Mouse (Mus musculus) forebrain, embryonic 14.5 days (tissue): ENCODE data around the gene Gpr37. TPM values are rescaled to one million over a fixed set of nuclear protein-coding genes. Genes with fewer than 3 reads are reported as not detected.

Experiments used
- ATAC-seq: fragments of 200-750 bp; cut with Nextera tagmentation; 2 replicates; pipeline ENCODE4 v1.8.0; 2017; ENCODE audit warnings: mild to moderate bottlenecking, moderate library complexity
- DNase-seq: peaks from one replicate; pipeline ENCODE4 v3.0.0-alpha.2; 2015; ENCODE audit warnings: low spot score
- H3K27ac ChIP-seq: fragments of 300-500 bp; sonication (generic); 2 replicates; pipeline ENCODE4 v1.5.1; 2014; ENCODE audit warnings: low read depth, mild to moderate bottlenecking, control low read depth, low read length, moderate library complexity
- H3K27me3 ChIP-seq: fragments of 300-500 bp; sonication (generic); replicated peaks from 2 replicates; pipeline ENCODE4 v1.6.1; 2014; ENCODE audit warnings: low read length, control low read depth, mixed read lengths; ENCODE audit not compliant: control insufficient read depth, insufficient read depth
- H3K36me3 ChIP-seq: fragments of 300-500 bp; sonication (generic); 2 replicates; pipeline ENCODE4 v1.6.1; 2014; ENCODE audit warnings: low read length, control low read depth; ENCODE audit not compliant: control insufficient read depth, insufficient read depth
- H3K4me1 ChIP-seq: fragments of 300-500 bp; sonication (generic); 2 replicates; pipeline ENCODE4 v1.6.1; 2014; ENCODE audit warnings: antibody characterized with exemption, low read length, control low read depth; ENCODE audit not compliant: control insufficient read depth, insufficient read depth
- H3K4me2 ChIP-seq: fragments of 300-500 bp; sonication (generic); 2 replicates; pipeline ENCODE4 v1.6.1; 2014; ENCODE audit warnings: mild to moderate bottlenecking, control low read depth, low read length
- H3K4me3 ChIP-seq: fragments of 300-500 bp; sonication (generic); 2 replicates; pipeline ENCODE4 v1.5.1; 2014; ENCODE audit warnings: low read depth, low read length, control low read depth
- H3K9ac ChIP-seq: fragments of 300-500 bp; sonication (generic); 2 replicates; pipeline ENCODE4 v1.6.1; 2014; ENCODE audit warnings: mild to moderate bottlenecking, low read length, control low read depth, moderate library complexity
- H3K9me3 ChIP-seq: fragments of 300-500 bp; sonication (generic); replicated peaks from 2 replicates; pipeline ENCODE4 v1.6.1; 2016; ENCODE audit warnings: low read length, control low read depth, mixed read lengths; ENCODE audit not compliant: control insufficient read depth
- WGBS: fragments of 180-500 bp; shearing (Covaris S2); extraction: QIAGEN DNeasy Blood & Tissue Kit; methylation state at CpG from one replicate; pipeline ENCODE4 v1.1.7; 2014; 5-methylcytosine and 5-hydroxymethylcytosine counted together
- polyA plus RNA-seq: library from polyadenylated mRNA; unstranded; fragments of >200 nt; fragmentation: Nextera tagmentation; extraction: Ambion mirVana; gene quantifications from 2 replicates; pipeline ENCODE4 v1.2.1, GENCODE M21; 2014

Gene Gpr37
- polyA plus RNA-seq = 1.1 and 1.7 TPM in 2 replicates

- Histone ChIP-seq H3K9ac (peak within 1 kb of the TSS; percentile 67), H3K36me3 (no peaks in the 10 kb centered on the region), H3K4me2 (peak within 1 kb of the TSS; percentile 86), H3K4me1 (peaks cover 13% of the 10 kb centered on the region), H3K9me3 (no peaks in the 10 kb centered on the region), H3K27me3 (no peaks in the 10 kb centered on the region), H3K4me3 (peak within 1 kb of the TSS; percentile 54), H3K27ac (peak within 1 kb of the TSS; percentile 46)
- DNase-seq (no peak), ATAC-seq (peak; percentile 7)
- 39% methylated on average over 7 of the region's 7 CpGs for WGBS
These were observed at the start of gene Gpr37 for GRCm38 (mm10) chr6:25690629-25691028. Gene Gpr37, minus strand, starts transcription at chr6:25690729.

GRCm38 (mm10) chr6:25736533-25736932 is 46.0 kb upstream of the Gpr37 start:
- Histone ChIP-seq H3K4me1 (no peaks in the 10 kb centered on the region), H3K36me3 (no peaks in the 10 kb centered on the region), H3K27me3 (no peaks in the 10 kb centered on the region), H3K27ac (no peak overlapping the region), H3K9ac (no peak overlapping the region), H3K9me3 (no peaks in the 10 kb centered on the region), H3K4me3 (no peak overlapping the region), H3K4me2 (no peak overlapping the region)
- no peak for DNase-seq
- no peak for ATAC-seq

- ATAC-seq = no peak
- Histone ChIP-seq H3K4me1 (no peaks in the 10 kb centered on the region), H3K9ac (no peak overlapping the region), H3K27ac (no peak overlapping the region), H3K4me3 (no peak overlapping the region), H3K4me2 (no peak overlapping the region), H3K27me3 (no peaks in the 10 kb centered on the region), H3K9me3 (no peaks in the 10 kb centered on the region), H3K36me3 (no peaks in the 10 kb centered on the region)
- no peak for DNase-seq
- WGBS = 95% methylated on average over 1 of the region's 1 CpGs
These were observed 36.0 kb upstream of the Gpr37 start for GRCm38 (mm10) chr6:25726560-25726959.

GRCm38 (mm10) chr6:25710601-25711000 is 20.1 kb upstream of the Gpr37 start:
- Histone ChIP-seq H3K4me2 (no peak overlapping the region), H3K4me3 (no peak overlapping the region), H3K27me3 (no peaks in the 10 kb centered on the region), H3K4me1 (no peaks in the 10 kb centered on the region), H3K9ac (no peak overlapping the region), H3K27ac (no peak overlapping the region), H3K9me3 (no peaks in the 10 kb centered on the region), H3K36me3 (no peaks in the 10 kb centered on the region)
- ATAC-seq (no peak), DNase-seq (no peak)
- 40% methylated on average over 2 of the region's 2 CpGs for WGBS

- Histone ChIP-seq H3K4me2 (no peak overlapping the region), H3K9ac (no peak overlapping the region), H3K27me3 (no peaks in the 10 kb centered on the region), H3K4me3 (no peak overlapping the region), H3K36me3 (no peaks in the 10 kb centered on the region), H3K4me1 (no peaks in the 10 kb centered on the region), H3K27ac (no peak overlapping the region), H3K9me3 (no peaks in the 10 kb centered on the region)
- DNase-seq = peak; percentile 68
- ATAC-seq = peak; percentile 62
- WGBS = 42% methylated on average over 6 of the region's 6 CpGs
These were observed 18.8 kb upstream of the Gpr37 start for GRCm38 (mm10) chr6:25709250-25709895.

GRCm38 (mm10) chr6:25699956-25700355 is 9.4 kb upstream of the Gpr37 start:
- H3K9me3 ChIP-seq = no peaks in the 10 kb centered on the region
- 40% methylated on average over 2 of the region's 2 CpGs for WGBS
- H3K4me1 ChIP-seq = no peaks in the 10 kb centered on the region
- no peaks in the 10 kb centered on the region for H3K27me3 ChIP-seq
- H3K36me3 ChIP-seq = no peaks in the 10 kb centered on the region
- H3K4me2 ChIP-seq = no peak overlapping the region
- no peak overlapping the region for H3K27ac ChIP-seq
- DNase-seq (no peak), ATAC-seq (no peak)
- no peak overlapping the region for H3K9ac ChIP-seq
- H3K4me3 ChIP-seq = no peak overlapping the region

- DNase-seq (peak; percentile 80), ATAC-seq (peak; percentile 76)
- Histone ChIP-seq H3K9me3 (no peaks in the 10 kb centered on the region), H3K4me1 (peaks cover 13% of the 10 kb centered on the region), H3K27me3 (no peaks in the 10 kb centered on the region), H3K4me3 (peak overlapping the region; percentile 54), H3K4me2 (peak overlapping the region; percentile 86), H3K9ac (peak overlapping the region; percentile 67), H3K27ac (peak overlapping the region; percentile 46; the same call in 1 of the 2 replicates), H3K36me3 (no peaks in the 10 kb centered on the region)
- under 1% methylated on average over 5 of the region's 5 CpGs for WGBS
These were observed 284 bp downstream of the Gpr37 start for GRCm38 (mm10) chr6:25690284-25690605.

- H3K9ac ChIP-seq = peak overlapping the region; percentile 67
- no peaks in the 10 kb centered on the region for H3K9me3 ChIP-seq
- H3K4me1 ChIP-seq = peaks cover 13% of the 10 kb centered on the region
- H3K27ac ChIP-seq = peak overlapping the region; percentile 46
- no peaks in the 10 kb centered on the region for H3K36me3 ChIP-seq
- peak overlapping the region; percentile 54 for H3K4me3 ChIP-seq
- DNase-seq (peak; percentile 63), ATAC-seq (peak; percentile 75)
- H3K4me2 ChIP-seq = peak overlapping the region; percentile 86
- no peaks in the 10 kb centered on the region for H3K27me3 ChIP-seq
- under 1% methylated on average over 43 of the region's 43 CpGs for WGBS
These were observed 827 bp downstream of the Gpr37 start for GRCm38 (mm10) chr6:25689520-25690283.

- Histone ChIP-seq H3K4me1 (peaks cover 13% of the 10 kb centered on the region), H3K4me3 (peak overlapping the region; percentile 54), H3K9me3 (no peaks in the 10 kb centered on the region), H3K9ac (peak overlapping the region; percentile 67), H3K27ac (no peak overlapping the region), H3K27me3 (no peaks in the 10 kb centered on the region), H3K36me3 (no peaks in the 10 kb centered on the region), H3K4me2 (peak overlapping the region; percentile 86)
- DNase-seq (peak; percentile 34), ATAC-seq (peak; percentile 24)
- under 1% methylated on average over 25 of the region's 25 CpGs for WGBS
These were observed 1.5 kb downstream of the Gpr37 start for GRCm38 (mm10) chr6:25688927-25689519.
